Mouse (Mus musculus): ENCODE results near the gene Car10.

- TF ChIP-seq CTCF (conservative IDR thresholded peaks at IDR 0.05; ENCODE audit: insufficient read depth, insufficient read length, low read depth, low read length) (no peak), POLR2A (IDR thresholded peaks at IDR 0.05; ENCODE audit: low read depth, low read length) (no peak)
Measured at GRCm38 (mm10) chr11:93126466-93126865, 28.6 kb downstream of the Car10 start.
